Mouse (Mus musculus) ES-E14 (cell line): ENCODE data around the gene Gng13. TPM values are rescaled to one million over a fixed set of nuclear protein-coding genes. Genes with fewer than 3 reads are reported as not detected.

Experiments used
- DNase-seq: peaks from one replicate; pipeline ENCODE4 v3.0.0-alpha.2; 2013; ENCODE audit warnings: low read depth, low spot score
- H3K27ac ChIP-seq: 2 replicates; pipeline ENCODE4 v1.5.1; 2012; ENCODE audit warnings: low read depth, mild to moderate bottlenecking, low read length, moderate library complexity, mixed read lengths; ENCODE audit not compliant: poor library complexity, insufficient read depth, severe bottlenecking
- H3K36me3 ChIP-seq: 2 replicates; pipeline ENCODE4 v1.6.1; 2012; ENCODE audit warnings: mild to moderate bottlenecking, low read length, moderate library complexity, mixed read lengths; ENCODE audit not compliant: control insufficient read depth, poor library complexity, insufficient read depth, severe bottlenecking
- H3K4me1 ChIP-seq, 2 experiments: fragments of 150-350 bp in 1 of 2; sonication (generic) in 1 of 2; 2 replicates each; pipeline ENCODE4 v1.6.1; 2012; ENCODE audit warnings: low read length in 2 of 2, mild to moderate bottlenecking in 1 of 2, mixed read lengths in 1 of 2; ENCODE audit not compliant: control insufficient read depth in 2 of 2, insufficient read depth in 2 of 2, poor library complexity in 1 of 2
- H3K4me3 ChIP-seq, 2 experiments: fragments of 150-350 bp in 1 of 2; sonication (generic) in 1 of 2; 2 replicates each; pipeline ENCODE4 v1.5.1; 2012; ENCODE audit warnings: low read length in 2 of 2, low read depth in 1 of 2, mild to moderate bottlenecking in 1 of 2, mixed read lengths in 1 of 2; ENCODE audit not compliant: insufficient read depth in 1 of 2, poor library complexity in 1 of 2, severe bottlenecking in 1 of 2
- H3K9ac ChIP-seq: 2 replicates; pipeline ENCODE4 v1.6.1; 2012; ENCODE audit warnings: low read depth, mild to moderate bottlenecking, low read length, mixed read lengths; ENCODE audit not compliant: poor library complexity, insufficient read depth, severe bottlenecking
- H3K9me3 ChIP-seq: fragments of 150-350 bp; sonication (generic); 2 replicates; pipeline ENCODE4 v1.6.1; 2012; ENCODE audit warnings: low read depth, mild to moderate bottlenecking, low read length; ENCODE audit not compliant: control insufficient read depth, insufficient read depth
- CHD2 ChIP-seq: IDR thresholded peaks from 2 replicates; pipeline ENCODE4 v1.6.1; 2014; ENCODE audit warnings: mild to moderate bottlenecking, low read depth, low read length, inconsistent platforms
- HCFC1 ChIP-seq: IDR thresholded peaks from 2 replicates; pipeline ENCODE4 v1.6.1; 2012; ENCODE audit warnings: low read length, inconsistent platforms, borderline replicate concordance; ENCODE audit not compliant: insufficient read depth
- MAFK ChIP-seq: IDR thresholded peaks from 2 replicates; pipeline ENCODE4 v1.6.1; 2014; ENCODE audit warnings: mild to moderate bottlenecking, low read depth, low read length, inconsistent platforms; ENCODE audit not compliant: insufficient read depth
- ZC3H11A ChIP-seq: IDR thresholded peaks from 2 replicates; pipeline ENCODE4 v1.6.1; 2012; ENCODE audit warnings: low read depth, mild to moderate bottlenecking, inconsistent platforms, low read length, borderline replicate concordance
- ZNF384 ChIP-seq: IDR thresholded peaks from 2 replicates; pipeline ENCODE4 v1.6.1; 2012; ENCODE audit warnings: low read depth, low read length, inconsistent platforms
- in situ Hi-C, 2 experiments: fragments of 600-800 bp; cut with MboI; formaldehyde crosslinking; loops; one replicate each; pipeline ENCODE4 v1.15.1; 2025; ENCODE audit warnings: low sequenced_read_pairs in 2 of 2, inconsistent platforms in 1 of 2; ENCODE audit not compliant: unreplicated experiment in 2 of 2
- total RNA-seq: library from RNA; depleted of rRNA; stranded (reverse); fragments of 300-350 nt; gene quantifications from 2 replicates; pipeline ENCODE4 v1.2.3, GENCODE M21; 2012; rRNA removed

Gene Gng13
- total RNA-seq: 9.9 and 14.5 TPM in 2 replicates

DNA sequence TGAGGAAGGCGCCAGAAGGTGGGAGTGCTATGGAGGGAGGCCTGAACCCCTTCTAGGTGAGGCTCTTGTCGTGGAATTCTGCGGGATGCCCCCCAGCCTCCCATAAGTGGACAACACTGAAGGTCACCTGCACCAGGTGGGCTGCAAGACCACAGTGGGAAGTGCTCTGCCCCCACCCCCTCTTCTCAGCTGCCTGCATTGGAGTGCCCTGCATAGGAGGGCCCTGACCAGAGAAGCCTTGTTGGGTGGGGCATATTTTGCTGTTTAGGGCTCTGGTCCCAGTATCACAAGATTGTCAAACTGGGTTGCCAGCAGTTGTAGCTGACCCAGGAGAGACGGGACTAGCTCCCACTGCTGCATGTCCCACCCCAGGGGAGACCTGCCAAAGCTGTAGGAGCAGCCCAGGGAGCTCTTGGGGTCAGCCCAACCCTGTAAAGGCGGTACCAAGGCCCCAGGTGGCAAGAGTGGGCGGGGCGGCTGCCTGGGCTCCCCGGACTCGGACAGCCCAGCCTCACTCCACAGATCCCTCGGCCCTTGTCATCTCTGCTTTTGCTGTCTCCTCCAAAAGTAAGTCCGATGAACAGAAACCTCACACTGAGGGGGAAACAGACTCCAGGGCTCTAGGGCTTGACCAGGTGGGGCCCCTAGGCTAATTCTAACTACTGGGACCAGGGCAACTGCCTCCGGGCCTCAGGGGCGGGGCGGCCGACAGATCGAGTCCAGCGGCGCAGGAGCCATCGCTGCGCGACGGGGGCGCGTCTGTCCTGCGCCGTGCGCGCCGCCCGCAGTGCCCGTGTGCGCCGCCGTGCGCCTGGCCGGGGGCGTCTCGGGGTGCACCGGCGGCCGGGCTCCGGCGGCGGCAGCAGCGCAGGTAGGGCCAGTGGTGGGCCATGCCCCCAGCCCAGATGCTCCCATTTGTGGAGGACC lies at the start of gene Gng13:
TSS of gene Gng13 (plus strand) at position 461 of the 927 bp plus-strand sequence.
- H3K4me1 ChIP-seq: peaks cover 8 to 19% of the 10 kb centered on the region in 2 experiments
- H3K9me3 ChIP-seq: no peaks in the 10 kb centered on the region
- peak within 1 kb of the TSS; percentile 38 to 64 for H3K4me3 ChIP-seq
- peaks cover 34% of the 10 kb centered on the region for H3K36me3 ChIP-seq
- in situ Hi-C loops: no loop called here
- H3K9ac ChIP-seq: peak within 1 kb of the TSS; percentile 21
- no peak for DNase-seq
- H3K27ac ChIP-seq: no peak within 1 kb of the TSS
- TF ChIP-seq MAFK (no peak), HCFC1 (no peak), CHD2 (no peak), ZC3H11A (no peak), ZNF384 (no peak)

DNA sequence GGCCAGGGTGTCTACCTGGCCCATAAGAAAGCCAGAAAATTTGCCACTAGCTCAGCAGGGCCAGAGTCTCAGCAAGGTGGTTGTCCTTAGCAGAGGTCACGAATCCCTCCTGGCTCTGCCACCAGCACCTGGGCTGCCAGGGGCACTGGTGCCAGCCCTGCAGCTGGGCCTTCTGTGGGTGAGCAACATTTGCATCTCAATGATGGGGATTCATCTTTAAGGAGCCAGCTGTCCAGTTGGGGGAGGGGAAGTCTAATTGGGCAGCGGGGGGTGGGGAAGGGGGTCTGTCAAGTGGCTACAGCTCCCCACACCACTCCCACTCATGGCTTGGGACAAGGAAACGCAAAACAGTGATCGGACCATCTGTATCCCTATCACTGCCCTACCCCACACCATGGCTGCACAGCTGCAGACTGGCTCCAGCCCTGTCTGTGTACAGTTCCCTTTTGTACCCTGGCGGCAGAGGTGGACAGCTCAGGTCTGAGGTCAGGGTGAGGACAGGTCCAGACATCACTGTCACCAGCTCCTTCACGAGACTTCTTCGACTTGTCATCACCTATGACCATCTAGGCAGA lies 48.4 kb upstream of the Gng13 start:
- Histone ChIP-seq H3K36me3 (no peaks in the 10 kb centered on the region), H3K9me3 (no peaks in the 10 kb centered on the region), H3K27ac (no peak overlapping the region), H3K9ac (no peak overlapping the region), H3K4me1 (peaks cover 0 to 7% of the 10 kb centered on the region in 2 experiments; a peak in 1 of 4 replicates), H3K4me3 (no peak overlapping the region)
- in situ Hi-C loops: no loop called here
- no peak for TF ChIP-seq CHD2
- no peak for TF ChIP-seq ZC3H11A
- no peak for TF ChIP-seq ZNF384
- TF ChIP-seq HCFC1: no peak
- no peak for TF ChIP-seq MAFK
- no peak for DNase-seq

DNA sequence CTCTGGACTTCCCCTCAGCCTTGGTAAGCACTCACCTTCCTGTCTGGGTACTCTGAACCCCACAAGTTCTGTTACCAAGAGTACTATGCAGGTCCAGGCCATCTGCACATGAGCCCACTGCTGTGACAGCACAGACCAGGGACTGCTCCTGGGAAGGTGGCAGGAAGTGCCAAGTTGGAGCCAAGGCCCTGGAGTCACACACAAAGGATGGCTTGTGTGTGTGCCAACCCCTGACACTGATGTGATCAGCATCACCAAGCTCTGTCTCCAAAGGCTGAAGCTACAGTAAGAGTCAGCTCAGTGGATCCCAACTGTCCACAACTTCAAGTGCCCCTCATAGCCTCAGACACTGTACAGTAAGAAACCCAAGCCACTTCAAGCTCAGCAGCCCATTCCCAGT lies 44.0 kb upstream of the Gng13 start:
- no peak overlapping the region for H3K27ac ChIP-seq
- no peak overlapping the region for H3K9ac ChIP-seq
- no peak for DNase-seq
- no peaks in the 10 kb centered on the region for H3K36me3 ChIP-seq
- H3K9me3 ChIP-seq: no peaks in the 10 kb centered on the region
- H3K4me3 ChIP-seq: no peak overlapping the region
- H3K4me1 ChIP-seq: peaks cover 0 to 7% of the 10 kb centered on the region in 2 experiments; a peak in 1 of 4 replicates
- no peak for TF ChIP-seq ZNF384
- in situ Hi-C loops: no loop called here

DNA sequence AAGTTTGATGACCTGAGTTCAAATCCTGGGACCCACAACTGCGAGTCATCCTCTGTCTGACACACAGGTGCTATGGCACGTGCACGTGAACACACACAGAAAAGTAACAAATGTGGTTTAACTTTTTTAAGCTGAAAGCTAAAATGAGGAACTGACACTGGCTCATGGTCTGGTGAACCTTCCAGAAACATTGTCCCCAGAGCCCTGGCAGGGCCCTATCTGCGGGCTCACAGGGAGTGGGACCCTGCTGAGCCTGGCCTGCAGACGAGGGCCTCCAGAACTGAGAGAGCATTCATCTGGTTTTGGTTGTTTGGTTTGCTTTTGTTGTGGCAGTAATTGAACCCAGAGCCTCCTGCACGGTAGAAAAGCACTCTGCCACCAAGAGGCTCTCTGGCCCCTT lies 39.0 kb upstream of the Gng13 start:
- Histone ChIP-seq H3K36me3 (no peaks in the 10 kb centered on the region), H3K9me3 (no peaks in the 10 kb centered on the region), H3K9ac (no peak overlapping the region), H3K27ac (no peak overlapping the region), H3K4me3 (no peak overlapping the region), H3K4me1 (peaks cover 4 to 17% of the 10 kb centered on the region in 2 experiments; a peak in 3 of 4 replicates)
- in situ Hi-C loops: no loop called here
- no peak for TF ChIP-seq HCFC1
- DNase-seq: no peak
